Mouse (Mus musculus) ES-E14 (cell line): ENCODE measurements around the gene Gm28048.

Source experiments
- CHD2 ChIP-seq: IDR thresholded peaks from 2 replicates; pipeline ENCODE4 v1.6.1; 2014; ENCODE audit warnings: mild to moderate bottlenecking, low read depth, low read length, inconsistent platforms
- HCFC1 ChIP-seq: IDR thresholded peaks from 2 replicates; pipeline ENCODE4 v1.6.1; 2012; ENCODE audit warnings: low read length, inconsistent platforms, borderline replicate concordance; ENCODE audit not compliant: insufficient read depth
- MAFK ChIP-seq: IDR thresholded peaks from 2 replicates; pipeline ENCODE4 v1.6.1; 2014; ENCODE audit warnings: mild to moderate bottlenecking, low read depth, low read length, inconsistent platforms; ENCODE audit not compliant: insufficient read depth

- TF ChIP-seq MAFK = no peak
- no peak for TF ChIP-seq CHD2
- no peak for TF ChIP-seq HCFC1
These were observed 70.1 kb downstream of the Gm28048 start for GRCm38 (mm10) chr11:22911831-22912230.
